Mouse (Mus musculus): ENCODE measurements at regions not wholly inside any gene's neighbourhood (a gene's known extent, or its start where the extent isn't known, plus 50 kb on each side); places are given as distances from the start of the nearest gene placed in this dataset.
A peak's percentile ranks its signal among the peaks of the same experiment; 100 is the strongest.
"Not testable (repeated sequence)": the region's sequence is repeated elsewhere in the genome, so short reads cannot be mapped to it uniquely, and the experiment has no call there.

GRCm38 (mm10) chr17:52351293-52351692 is 251.2 kb upstream of the Kcnh8 start:
- no peak for DNase-seq (ENCODE audit: low spot score)

GRCm38 (mm10) chr17:52350696-52351095 is 251.8 kb upstream of the Kcnh8 start:
- DNase-seq (ENCODE audit: low spot score): no peak

- no peak for DNase-seq (ENCODE audit: low spot score)
Measured at GRCm38 (mm10) chr17:52349872-52350271, 252.6 kb upstream of the Kcnh8 start.

- DNase-seq (ENCODE audit: low spot score): no peak
Measured at GRCm38 (mm10) chr17:52348481-52349083, 253.9 kb upstream of the Kcnh8 start.

GRCm38 (mm10) chr17:52320586-52320985 is 281.9 kb upstream of the Kcnh8 start:
- no peak for DNase-seq (ENCODE audit: low spot score)

GRCm38 (mm10) chr17:52316976-52317375 is 285.5 kb upstream of the Kcnh8 start:
- DNase-seq (ENCODE audit: low spot score): no peak

- no peak for DNase-seq (ENCODE audit: low spot score)
Measured at GRCm38 (mm10) chr17:52315879-52316278, 286.6 kb upstream of the Kcnh8 start.

- DNase-seq (ENCODE audit: low spot score): not testable (repeated sequence)
Measured at GRCm38 (mm10) chr17:52315456-52315855, 287.1 kb upstream of the Kcnh8 start.

GRCm38 (mm10) chr17:52312043-52312442 is 290.5 kb upstream of the Kcnh8 start:
- no peak for DNase-seq (ENCODE audit: low spot score)

- no peak for DNase-seq (ENCODE audit: low spot score)
Measured at GRCm38 (mm10) chr17:52308789-52309188, 293.7 kb upstream of the Kcnh8 start.

GRCm38 (mm10) chr17:52304133-52304532 is 298.4 kb upstream of the Kcnh8 start:
- no peak for DNase-seq (ENCODE audit: low spot score)

- DNase-seq (ENCODE audit: low spot score): no peak
Measured at GRCm38 (mm10) chr17:52303320-52303719, 299.2 kb upstream of the Kcnh8 start.

- no peak for DNase-seq (ENCODE audit: low spot score)
Measured at GRCm38 (mm10) chr17:52299769-52300168, 302.7 kb upstream of the Kcnh8 start.

- DNase-seq (ENCODE audit: low spot score): no peak
Measured at GRCm38 (mm10) chr17:52285392-52285791, 317.1 kb upstream of the Kcnh8 start.

- DNase-seq (ENCODE audit: low spot score): no peak
Measured at GRCm38 (mm10) chr17:52282264-52282663, 320.2 kb upstream of the Kcnh8 start.

GRCm38 (mm10) chr17:52278523-52278922 is 324.0 kb upstream of the Kcnh8 start:
- DNase-seq (ENCODE audit: low spot score): no peak

GRCm38 (mm10) chr17:52268792-52269191 is 333.7 kb upstream of the Kcnh8 start:
- DNase-seq (ENCODE audit: low spot score): no peak

- DNase-seq (ENCODE audit: low spot score): no peak
Measured at GRCm38 (mm10) chr17:52251284-52251683, 351.2 kb upstream of the Kcnh8 start.

- no peak for DNase-seq (ENCODE audit: low spot score)
Measured at GRCm38 (mm10) chr17:52225584-52225983, 376.9 kb upstream of the Kcnh8 start.

GRCm38 (mm10) chr17:52220422-52220821 is 382.1 kb upstream of the Kcnh8 start:
- DNase-seq (ENCODE audit: low spot score): no peak

GRCm38 (mm10) chr17:52217411-52217810 is 384.3 kb upstream of the Satb1 start:
- no peak for DNase-seq (ENCODE audit: low spot score)

GRCm38 (mm10) chr17:52212944-52213343 is 379.9 kb upstream of the Satb1 start:
- DNase-seq (ENCODE audit: low spot score): no peak

GRCm38 (mm10) chr17:52210483-52210882 is 377.4 kb upstream of the Satb1 start:
- DNase-seq (ENCODE audit: low spot score): no peak

- no peak for DNase-seq (ENCODE audit: low spot score)
Measured at GRCm38 (mm10) chr17:52197731-52198130, 364.6 kb upstream of the Satb1 start.

- DNase-seq (ENCODE audit: low spot score): peak; percentile 22
Measured at GRCm38 (mm10) chr17:52196811-52197210, 363.7 kb upstream of the Satb1 start.

Data from testis, postnatal 14 days (tissue).